Mouse (Mus musculus) olfactory bulb, adult 2 months (tissue): ENCODE data around the gene Sik1.

ENCODE experiments used
- CTCF ChIP-seq: fragments of 200-500 bp; IDR thresholded peaks from 2 replicates; pipeline ENCODE4 v1.5.1; 2012; ENCODE audit warnings: low read depth, mild to moderate bottlenecking, low read length, moderate library complexity; ENCODE audit not compliant: insufficient read depth
- POLR2A ChIP-seq: fragments of 200-500 bp; IDR thresholded peaks from 2 replicates; pipeline ENCODE4 v1.6.1; 2012; ENCODE audit warnings: mild to moderate bottlenecking, low read depth, low read length, moderate library complexity; ENCODE audit not compliant: insufficient read depth

DNA sequence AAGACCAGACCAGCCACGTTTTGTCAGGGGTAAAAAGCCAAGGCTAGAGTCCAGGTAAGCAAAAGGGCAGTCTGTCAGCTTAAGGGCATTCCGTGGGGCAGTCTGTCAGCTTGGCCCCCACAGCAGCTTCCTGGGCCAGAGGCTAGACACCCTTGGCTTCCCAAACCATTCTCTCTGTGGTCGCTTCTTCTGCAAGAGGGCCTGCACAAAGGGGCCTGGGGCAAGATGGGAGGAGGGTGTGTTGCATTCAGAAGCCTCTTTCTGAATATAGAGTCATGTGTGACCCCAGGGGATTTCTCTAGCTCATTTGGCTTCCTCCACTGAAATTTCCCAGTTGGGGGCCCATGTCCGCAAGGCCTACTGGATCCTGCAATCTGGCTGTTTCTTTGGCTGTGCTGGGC is 21.6 kb upstream of the Sik1 start:
- TF ChIP-seq CTCF (no peak), POLR2A (no peak)
